Mouse (Mus musculus) stomach, embryonic 15.5 days (tissue): ENCODE measurements around the gene Tekt4. TPM values are rescaled to one million over a fixed set of nuclear protein-coding genes. Genes with fewer than 3 reads are reported as not detected.

Source experiments
- polyA plus RNA-seq: library from polyadenylated mRNA; unstranded; fragments of >200 nt; fragmentation: Nextera tagmentation; extraction: Ambion mirVana; gene quantifications from 2 replicates; pipeline ENCODE4 v1.2.1, GENCODE M21; 2015

Gene Tekt4
- polyA plus RNA-seq, 1 experiment from 2014 or later: 0.12 TPM

Other genes with a start within 250 kb of the Tekt4 start
- 41.9 and 44.2 TPM in 2 replicates for gene Gnptg, start 214.5 kb upstream of the Tekt4 start, polyA plus RNA-seq
- 42.8 and 43.1 TPM in 2 replicates for gene Tsr3, start 214.4 kb upstream of the Tekt4 start, polyA plus RNA-seq
- 3.3 and 7.2 TPM in 2 replicates for gene Baiap3, start 198.3 kb upstream of the Tekt4 start, polyA plus RNA-seq
- 503 and 542 TPM in 2 replicates for gene Ube2i, start 180.0 kb upstream of the Tekt4 start, polyA plus RNA-seq
- 1.8 TPM in 2 replicates for gene Prss34, start 156.2 kb upstream of the Tekt4 start, polyA plus RNA-seq
- not detected in 2 replicates for gene Prss28, start 146.0 kb upstream of the Tekt4 start, polyA plus RNA-seq
- gene Prss29, start 136.0 kb upstream of the Tekt4 start, polyA plus RNA-seq: not detected in 2 replicates
- 0.24 and 0.64 TPM in 2 replicates for gene Tpsab1, start 109.1 kb upstream of the Tekt4 start, polyA plus RNA-seq
- 10.4 and 14.3 TPM in 2 replicates for gene Tpsb2, start 88.3 kb upstream of the Tekt4 start, polyA plus RNA-seq
- gene Tpsg1, start 85.3 kb upstream of the Tekt4 start, polyA plus RNA-seq: 3.5 and 4.7 TPM in 2 replicates
- gene Cacna1h, start 20.8 kb upstream of the Tekt4 start, polyA plus RNA-seq: 5.1 and 5.6 TPM in 2 replicates
- 0.32 and 0.37 TPM in 2 replicates for gene Sstr5, start 42.7 kb downstream of the Tekt4 start, polyA plus RNA-seq
- gene Sox8, start 116.1 kb downstream of the Tekt4 start, polyA plus RNA-seq: 5.8 and 6.0 TPM in 2 replicates
- gene Lmf1, start 124.5 kb downstream of the Tekt4 start, polyA plus RNA-seq: 27.4 and 29.8 TPM in 2 replicates